Mouse (Mus musculus) olfactory bulb, adult 2 months (tissue): ENCODE data around the gene Gnaz. TPM values are rescaled to one million over a fixed set of nuclear protein-coding genes. Genes with fewer than 3 reads are reported as not detected.

ENCODE experiments used
- H3K27ac ChIP-seq: fragments of 200-500 bp; 2 replicates; pipeline ENCODE4 v1.5.1; 2012; ENCODE audit warnings: low read depth, low read length; ENCODE audit not compliant: insufficient read depth
- H3K4me1 ChIP-seq: fragments of 200-500 bp; 2 replicates; pipeline ENCODE4 v1.6.1; 2012; ENCODE audit warnings: low read length; ENCODE audit not compliant: control insufficient read depth, insufficient read depth
- H3K4me3 ChIP-seq: fragments of 200-500 bp; 2 replicates; pipeline ENCODE4 v1.5.1; 2012; ENCODE audit warnings: mild to moderate bottlenecking, low read depth, low read length, moderate library complexity; ENCODE audit not compliant: insufficient read depth
- CTCF ChIP-seq: fragments of 200-500 bp; IDR thresholded peaks from 2 replicates; pipeline ENCODE4 v1.5.1; 2012; ENCODE audit warnings: low read depth, mild to moderate bottlenecking, low read length, moderate library complexity; ENCODE audit not compliant: insufficient read depth
- POLR2A ChIP-seq: fragments of 200-500 bp; IDR thresholded peaks from 2 replicates; pipeline ENCODE4 v1.6.1; 2012; ENCODE audit warnings: mild to moderate bottlenecking, low read depth, low read length, moderate library complexity; ENCODE audit not compliant: insufficient read depth
- WGBS: fragments of 180-500 bp; shearing (Covaris S2); methylation state at CpG from one replicate; pipeline ENCODE4 v1.1.7; 2018; 5-methylcytosine and 5-hydroxymethylcytosine counted together
- polyA plus RNA-seq: library from polyadenylated mRNA; stranded (reverse); fragments of >200 nt; gene quantifications from 2 replicates; pipeline ENCODE4 v1.2.4, GENCODE M21; 2012; ENCODE audit warnings: low replicate concordance; ENCODE audit not compliant: missing spikeins, insufficient read depth, insufficient read length

Gnaz gene
- polyA plus RNA-seq, 1 experiment, result not detected

DNA sequence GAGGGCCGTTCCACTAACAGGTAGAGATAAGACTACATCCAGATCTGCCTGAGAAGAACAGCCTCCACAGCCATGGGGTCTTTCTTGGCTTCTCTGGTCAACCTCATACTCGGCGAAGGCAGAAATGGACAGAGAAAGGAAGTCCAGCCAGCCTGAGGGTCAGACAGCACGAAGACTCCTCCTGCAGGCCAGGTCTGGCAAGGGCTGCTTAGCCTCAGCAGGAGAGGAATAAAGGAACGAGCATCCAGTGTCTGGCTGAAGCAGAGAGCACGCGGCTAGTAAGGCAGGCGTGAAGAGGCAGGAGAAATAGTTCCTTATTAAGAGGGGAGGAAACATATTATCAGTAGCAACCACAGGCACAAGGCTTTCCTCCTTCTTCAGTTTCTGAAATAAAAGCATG lies 16.2 kb downstream of the Gnaz start:
- no peak overlapping the region for H3K27ac ChIP-seq
- TF ChIP-seq POLR2A (no peak), CTCF (no peak)
- WGBS, result 74% methylated on average over 8 of the region's 8 CpGs
- no peak overlapping the region for H3K4me3 ChIP-seq
- peaks cover 4% of the 10 kb centered on the region; the same call in 1 of the 2 replicates for H3K4me1 ChIP-seq

DNA sequence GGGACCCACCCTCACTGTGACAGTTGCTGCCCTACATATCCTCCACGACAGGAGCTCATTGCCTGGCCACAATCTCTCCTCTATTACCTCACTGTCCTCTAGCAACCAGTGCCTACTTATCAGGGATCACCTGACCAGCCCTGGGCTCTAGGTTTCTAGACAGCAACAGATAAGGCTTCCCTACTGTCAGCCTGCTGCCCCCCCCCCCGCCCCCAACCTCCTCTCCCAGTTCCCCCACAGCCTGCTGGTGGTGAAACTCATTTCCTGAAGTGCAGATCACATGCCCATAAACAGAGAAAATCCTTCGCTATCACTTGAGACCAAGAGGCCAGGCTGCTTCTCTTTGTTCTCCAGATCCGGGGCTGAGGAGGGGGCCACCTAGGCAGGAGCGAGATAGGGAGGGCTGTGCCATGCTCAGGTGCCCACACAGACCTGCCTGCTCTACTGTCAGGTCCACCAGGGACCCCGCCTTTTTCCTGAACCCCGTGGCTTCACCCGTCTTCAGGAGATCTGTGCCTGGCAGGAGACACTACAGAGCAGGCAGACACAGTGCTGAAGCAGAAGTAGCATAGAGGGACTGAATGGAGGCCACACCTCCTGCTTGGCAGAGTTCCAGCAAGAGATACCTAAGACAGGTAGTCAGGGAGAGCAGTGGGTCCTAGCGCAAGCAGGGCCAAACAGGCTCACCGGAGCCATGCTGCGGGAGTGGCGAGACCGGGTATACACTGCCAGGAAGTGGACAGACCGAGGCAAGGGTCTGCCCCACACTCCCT lies 20.9 kb downstream of the Gnaz start:
- no peak overlapping the region for H3K27ac ChIP-seq
- no peak for TF ChIP-seq CTCF
- TF ChIP-seq POLR2A, result no peak
- no peak overlapping the region for H3K4me3 ChIP-seq
- H3K4me1 ChIP-seq, result peaks cover 27% of the 10 kb centered on the region
- 79% methylated on average over 14 of the region's 14 CpGs for WGBS

DNA sequence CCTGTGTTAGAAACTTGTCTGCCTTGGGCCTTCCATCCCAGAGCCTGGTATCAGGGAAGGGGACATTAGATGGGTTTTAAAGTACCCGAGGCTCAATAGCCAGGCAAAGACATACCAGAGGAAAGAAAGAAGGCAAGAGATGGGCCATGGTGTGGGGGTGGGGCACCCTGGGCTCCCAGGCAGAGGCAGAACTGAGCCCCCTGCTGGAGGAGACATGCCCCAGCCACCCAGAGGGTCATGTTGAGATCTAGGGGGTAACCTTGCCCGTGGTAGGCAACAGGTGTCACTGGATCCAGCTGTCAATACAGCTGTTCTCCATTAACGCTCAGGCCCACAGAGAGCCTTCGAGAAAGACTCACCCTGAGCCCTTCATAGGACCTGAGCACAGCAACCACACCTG lies 22.8 kb downstream of the Gnaz start:
- Histone ChIP-seq H3K4me3 (no peak overlapping the region), H3K27ac (no peak overlapping the region), H3K4me1 (peaks cover 40% of the 10 kb centered on the region)
- peak; percentile 26; the same call in 1 of the 2 replicates for TF ChIP-seq CTCF
- TF ChIP-seq POLR2A, result no peak
- 85% methylated on average over 4 of the region's 4 CpGs for WGBS

- Histone ChIP-seq H3K27ac (no peak overlapping the region), H3K4me1 (peaks cover 49% of the 10 kb centered on the region), H3K4me3 (no peak overlapping the region)
- 67% methylated on average over 26 of the region's 26 CpGs for WGBS
- TF ChIP-seq POLR2A (no peak), CTCF (no peak)
Measured at GRCm38 (mm10) chr10:74990584-74991322, 23.8 kb downstream of the Gnaz start.

DNA sequence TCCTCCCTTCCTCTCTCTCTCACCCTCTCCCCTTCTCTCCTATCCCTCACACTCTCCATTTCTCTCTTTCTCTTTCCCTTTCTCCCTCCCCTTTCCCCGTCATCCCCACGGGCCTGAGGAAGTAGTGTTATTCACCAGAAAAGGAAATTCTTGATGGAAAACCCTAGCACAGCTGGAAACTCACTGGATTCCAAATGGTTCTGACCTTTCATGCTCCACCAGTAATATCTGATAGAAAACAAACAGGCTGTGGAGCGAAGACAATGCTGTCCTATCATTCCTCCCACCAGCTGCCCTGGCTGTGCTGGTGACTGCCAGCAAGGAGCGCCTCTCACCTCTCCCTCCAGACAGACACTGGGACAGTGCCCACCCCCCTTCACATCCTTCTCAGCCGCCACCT lies 27.9 kb downstream of the Gnaz start:
- H3K4me1 ChIP-seq, result peaks cover 42% of the 10 kb centered on the region
- H3K27ac ChIP-seq, result peak overlapping the region; percentile 68
- WGBS, result 6% methylated on average over 5 of the region's 5 CpGs
- no peak overlapping the region for H3K4me3 ChIP-seq
- no peak for TF ChIP-seq CTCF
- TF ChIP-seq POLR2A, result no peak

- peak overlapping the region; percentile 68 for H3K27ac ChIP-seq
- H3K4me1 ChIP-seq, result peaks cover 39% of the 10 kb centered on the region
- peak overlapping the region; percentile 16 for H3K4me3 ChIP-seq
- 3% methylated on average over 17 of the region's 17 CpGs for WGBS
- TF ChIP-seq POLR2A (no peak), CTCF (no peak)
Measured at GRCm38 (mm10) chr10:74995377-74995776, 28.4 kb downstream of the Gnaz start.

- Histone ChIP-seq H3K4me1 (peaks cover 14% of the 10 kb centered on the region), H3K27ac (no peak overlapping the region), H3K4me3 (no peak overlapping the region)
- TF ChIP-seq CTCF, result no peak
- no peak for TF ChIP-seq POLR2A
- 93% methylated on average over 8 of the region's 8 CpGs for WGBS
Measured at GRCm38 (mm10) chr10:75001391-75001790, 34.4 kb downstream of the Gnaz start.

DNA sequence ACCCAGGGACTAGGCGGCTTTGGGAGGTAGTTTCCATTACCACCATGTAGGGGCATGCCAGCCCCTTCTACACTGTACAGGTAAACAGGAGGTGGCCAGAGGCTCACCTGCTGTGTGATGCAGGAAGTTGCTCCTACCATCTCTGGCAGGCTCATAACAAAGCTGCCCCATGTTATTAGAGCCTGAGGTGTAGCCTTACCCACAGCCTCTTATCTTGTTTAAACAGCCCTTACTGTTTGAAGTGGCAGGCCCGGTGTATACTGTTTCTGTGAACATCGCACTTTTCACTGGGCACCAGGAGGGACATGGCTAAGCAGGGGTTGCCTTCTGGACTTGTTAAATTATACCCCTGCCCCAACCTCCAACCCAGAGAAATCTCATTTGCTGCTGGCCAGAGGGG lies 37.1 kb downstream of the Gnaz start:
- no peak overlapping the region for H3K4me3 ChIP-seq
- peaks cover 29% of the 10 kb centered on the region for H3K4me1 ChIP-seq
- WGBS, result 92% methylated on average over 3 of the region's 3 CpGs
- TF ChIP-seq POLR2A, result no peak
- no peak for TF ChIP-seq CTCF
- H3K27ac ChIP-seq, result no peak overlapping the region

DNA sequence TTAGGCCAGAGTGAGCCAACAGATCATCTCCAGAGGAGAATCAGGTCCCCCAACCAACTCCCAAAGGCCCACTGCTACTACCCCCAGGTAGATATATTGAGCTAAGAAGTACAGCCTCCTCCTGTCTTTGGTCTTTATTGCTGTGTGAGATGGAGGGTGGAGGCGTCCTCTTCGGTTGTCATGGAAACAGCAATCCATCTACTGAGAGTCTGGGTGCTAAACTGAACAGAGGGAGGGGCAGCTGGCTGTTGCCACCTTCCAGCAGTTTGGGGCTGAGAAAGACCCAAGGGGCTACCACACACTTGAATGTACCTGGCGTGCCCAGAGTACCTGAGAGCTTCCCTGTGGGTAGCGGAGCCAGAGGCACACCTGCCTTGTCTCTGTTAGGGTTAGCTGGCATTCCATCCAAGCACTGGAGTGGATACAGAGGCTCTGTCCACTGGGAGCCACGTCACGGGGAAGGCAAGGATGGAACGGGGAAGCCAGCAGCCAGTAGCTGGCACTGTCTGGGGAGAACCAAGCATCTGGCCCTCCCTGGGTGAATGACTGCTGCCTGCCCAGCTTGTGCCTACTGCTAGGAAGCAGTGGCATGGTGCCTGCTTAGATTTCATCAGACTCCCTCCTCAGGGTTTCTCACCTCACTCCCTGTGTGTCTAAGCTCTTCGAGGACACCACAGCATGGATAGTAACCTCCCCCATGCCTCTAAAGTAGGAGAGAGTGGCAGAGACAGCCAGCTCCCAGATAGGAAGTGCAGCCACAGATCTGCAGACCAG lies 40.1 kb downstream of the Gnaz start:
- Histone ChIP-seq H3K4me1 (peaks cover 32% of the 10 kb centered on the region), H3K4me3 (no peak overlapping the region), H3K27ac (no peak overlapping the region)
- 59% methylated on average over 8 of the region's 8 CpGs for WGBS
- TF ChIP-seq POLR2A (no peak), CTCF (no peak)

DNA sequence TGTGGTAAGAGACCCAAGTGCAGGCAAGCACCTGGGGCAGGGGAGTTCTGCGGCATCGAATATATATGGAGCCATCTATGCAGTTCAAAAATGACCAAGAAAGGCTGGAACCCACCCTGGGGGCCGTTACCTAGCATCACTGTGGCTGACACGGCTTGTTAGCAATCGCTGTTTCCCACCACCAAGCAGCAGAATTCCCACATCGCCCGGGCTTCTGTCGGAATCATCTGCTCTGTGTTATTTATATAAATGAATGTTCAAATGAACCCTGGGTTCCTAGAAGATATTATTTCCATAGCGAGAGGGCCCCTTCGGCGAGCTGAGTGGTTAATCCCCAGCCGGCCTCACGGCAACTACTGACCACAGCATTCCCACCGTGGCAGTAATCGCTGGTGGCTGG lies 43.7 kb downstream of the Gnaz start:
- Histone ChIP-seq H3K4me3 (no peak overlapping the region), H3K4me1 (peaks cover 49% of the 10 kb centered on the region), H3K27ac (no peak overlapping the region)
- TF ChIP-seq POLR2A, result no peak
- no peak for TF ChIP-seq CTCF
- WGBS, result 74% methylated on average over 15 of the region's 15 CpGs
